Mouse (Mus musculus) fibroblast of lung, adult 2 months (primary cell): ENCODE results near the gene Aff1.

Experiments used
- DNase-seq: peaks from one replicate; pipeline ENCODE4 v3.0.0-alpha.2; 2011; ENCODE audit warnings: low read depth

The Aff1 gene

GRCm38 (mm10) chr5:103806851-103807578 is 114.8 kb downstream of the Aff1 start:
- DNase-seq = no peak

GRCm38 (mm10) chr5:103807637-103808312 is 115.6 kb downstream of the Aff1 start:
- DNase-seq = no peak

- no peak for DNase-seq
Measured at GRCm38 (mm10) chr5:103809674-103810330, 117.6 kb downstream of the Aff1 start.

GRCm38 (mm10) chr5:103813291-103813690 is 121.1 kb downstream of the Aff1 start:
- DNase-seq = no peak

- no peak for DNase-seq
Measured at GRCm38 (mm10) chr5:103813997-103814542, 121.9 kb downstream of the Aff1 start.

GRCm38 (mm10) chr5:103814551-103815248 is 122.5 kb downstream of the Aff1 start:
- DNase-seq = no peak

- DNase-seq = no peak
Measured at GRCm38 (mm10) chr5:103815249-103815617, 123.1 kb downstream of the Aff1 start.

GRCm38 (mm10) chr5:103816718-103817117 is 124.5 kb downstream of the Aff1 start:
- no peak for DNase-seq

GRCm38 (mm10) chr5:103817754-103818153 is 125.6 kb downstream of the Aff1 start:
- DNase-seq = no peak

GRCm38 (mm10) chr5:103818602-103819001 is 126.4 kb downstream of the Aff1 start:
- DNase-seq = no peak

- no peak for DNase-seq
Measured at GRCm38 (mm10) chr5:103819674-103820073, 127.5 kb downstream of the Aff1 start.

GRCm38 (mm10) chr5:103821062-103821461 is 128.9 kb downstream of the Aff1 start:
- DNase-seq = no peak

- no peak for DNase-seq
Measured at GRCm38 (mm10) chr5:103821500-103822298, 129.5 kb downstream of the Aff1 start.

GRCm38 (mm10) chr5:103822949-103823348 is 130.8 kb downstream of the Aff1 start:
- no peak for DNase-seq

GRCm38 (mm10) chr5:103828304-103828703 is 136.1 kb downstream of the Aff1 start:
- no peak for DNase-seq

- DNase-seq = no peak
Measured at GRCm38 (mm10) chr5:103828729-103829128, 136.6 kb downstream of the Aff1 start.

- DNase-seq = no peak
Measured at GRCm38 (mm10) chr5:103829158-103829557, 137.0 kb downstream of the Aff1 start.

- DNase-seq = no peak
Measured at GRCm38 (mm10) chr5:103830886-103831285, 138.7 kb downstream of the Aff1 start.

- no peak for DNase-seq
Measured at GRCm38 (mm10) chr5:103835471-103836147, 143.4 kb downstream of the Aff1 start.

- no peak for DNase-seq
Measured at GRCm38 (mm10) chr5:103836148-103836784, 144.1 kb downstream of the Aff1 start.
